Mouse (Mus musculus) limb, embryonic 10.5 days (tissue): Measurements from ENCODE around the gene Ddx11. TPM values are rescaled to one million over a fixed set of nuclear protein-coding genes. Genes with fewer than 3 reads are reported as not detected.

ENCODE experiments used
- DNase-seq: peaks from one replicate; pipeline ENCODE4 v3.0.0-alpha.2; 2017; ENCODE audit warnings: low spot score
- H3K27ac ChIP-seq: fragments of 300-500 bp; sonication (generic); 2 replicates; pipeline ENCODE4 v1.5.1; 2016; ENCODE audit warnings: mild to moderate bottlenecking
- H3K27me3 ChIP-seq: fragments of 300-500 bp; sonication (generic); 2 replicates; pipeline ENCODE4 v1.6.1; 2016; ENCODE audit warnings: low read depth, mild to moderate bottlenecking; ENCODE audit not compliant: poor library complexity, severe bottlenecking
- H3K36me3 ChIP-seq: fragments of 300-500 bp; sonication (generic); 2 replicates; pipeline ENCODE4 v1.6.1; 2016; ENCODE audit warnings: mild to moderate bottlenecking, moderate library complexity
- H3K4me1 ChIP-seq: fragments of 300-500 bp; sonication (generic); 2 replicates; pipeline ENCODE4 v1.6.1; 2016
- H3K4me3 ChIP-seq: fragments of 300-500 bp; sonication (generic); 2 replicates; pipeline ENCODE4 v1.5.1; 2016; ENCODE audit warnings: mild to moderate bottlenecking, moderate library complexity
- H3K9me3 ChIP-seq: fragments of 300-500 bp; sonication (generic); replicated peaks from 2 replicates; pipeline ENCODE4 v1.6.1; 2016; ENCODE audit warnings: mild to moderate bottlenecking
- WGBS: fragments of 180-500 bp; shearing (Covaris S2); methylation state at CpG from one replicate; pipeline ENCODE4 v1.1.7; 2016; 5-methylcytosine and 5-hydroxymethylcytosine counted together
- polyA plus RNA-seq: library from polyadenylated mRNA; unstranded; fragments of >200 nt; fragmentation: Nextera tagmentation; extraction: Ambion mirVana; gene quantifications from 2 replicates; pipeline ENCODE4 v1.2.1, GENCODE M21; 2016

Gene Ddx11
- polyA plus RNA-seq, 1 experiment from 2014 or later, result 41.6 TPM

DNA sequence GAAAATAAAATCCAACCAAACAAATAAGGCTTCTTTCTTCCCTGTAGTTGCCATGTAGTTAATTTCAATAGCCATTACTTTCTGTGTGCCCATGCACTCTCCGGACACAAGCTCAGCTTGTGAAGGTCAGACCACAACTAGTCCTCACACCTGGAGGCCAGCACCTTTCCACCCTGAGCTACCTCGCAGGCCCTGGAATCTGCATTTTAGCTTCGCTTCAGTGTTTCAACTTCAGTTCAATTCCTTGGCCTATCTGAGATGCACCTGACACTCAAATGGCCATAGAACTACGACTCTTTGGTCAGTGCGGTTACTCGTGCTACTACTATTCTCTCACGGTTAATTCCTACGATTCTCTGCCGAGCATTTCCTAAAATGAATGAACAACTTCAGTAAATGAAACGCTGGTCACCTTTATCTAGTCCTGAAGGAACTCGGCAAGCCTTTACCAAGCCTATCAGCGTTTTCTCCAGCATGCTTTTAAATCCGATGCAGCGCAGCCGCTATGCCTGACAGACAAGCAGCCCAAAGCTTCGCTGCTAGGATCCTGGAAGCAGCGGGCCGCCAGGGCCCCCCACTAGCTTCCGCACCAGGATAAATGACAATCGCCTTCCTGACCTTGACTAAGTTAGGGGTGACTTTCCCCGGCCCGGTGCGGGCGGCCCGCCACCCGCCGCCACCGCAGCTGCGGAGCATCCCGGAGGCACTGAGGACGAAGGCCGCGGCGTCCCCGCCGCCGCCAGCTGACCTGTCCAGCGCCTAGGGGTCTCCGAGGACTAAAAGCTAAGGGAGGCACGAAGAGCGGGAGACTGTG, 22.5 kb upstream of the Ddx11 start:
- H3K9me3 ChIP-seq, result no peaks in the 10 kb centered on the region

DNA sequence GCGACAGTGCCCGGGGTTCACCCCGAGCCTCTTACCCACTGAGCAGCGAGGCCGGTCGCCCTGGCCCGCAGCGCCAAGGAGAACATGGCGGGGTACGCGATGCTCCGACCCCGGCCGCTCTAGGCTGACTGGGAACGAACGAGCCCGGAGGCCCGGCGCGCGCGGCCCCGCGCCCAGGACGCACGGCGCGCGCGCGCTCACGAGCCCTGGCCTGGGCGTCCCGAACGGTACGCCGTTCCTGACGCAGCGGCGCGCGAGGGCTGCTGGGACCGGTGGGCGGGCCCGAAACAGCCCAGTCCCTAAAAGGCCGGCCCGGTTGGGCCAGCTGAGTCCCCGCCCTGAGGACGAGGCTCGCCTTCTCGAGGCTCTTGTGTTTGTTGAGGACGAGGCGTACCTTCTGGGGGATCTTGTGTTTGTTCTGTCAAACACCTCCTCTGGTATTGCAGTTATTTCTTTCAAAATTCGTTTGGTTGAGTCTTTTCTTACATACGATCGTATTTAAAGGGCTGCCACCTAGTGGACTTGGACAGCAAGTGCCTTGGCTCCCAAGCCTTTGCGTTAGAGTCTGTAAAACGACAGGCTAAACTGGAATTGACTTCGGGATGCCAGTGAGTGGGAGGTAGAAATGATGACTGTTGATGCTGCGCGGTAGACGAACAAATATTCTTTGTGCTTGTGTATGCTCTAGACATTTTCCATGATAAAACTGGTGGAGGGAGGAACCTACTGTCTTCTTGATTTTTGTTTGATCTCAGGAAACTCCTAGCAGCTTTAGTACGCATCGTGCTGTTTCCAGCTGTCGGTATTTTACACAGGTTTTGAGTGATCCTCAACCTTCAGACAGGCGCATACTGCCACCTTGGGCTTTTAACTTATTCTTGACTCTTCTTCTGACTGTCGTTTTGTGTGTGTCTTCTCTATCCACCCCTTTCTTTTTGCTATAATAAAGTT, 21.7 kb upstream of the Ddx11 start, which contains the start of gene Ndufv2:
Gene Ndufv2 (minus strand): TSS at position 180 of the 951 bp plus-strand sequence.
- peak; percentile 98 for DNase-seq
- H3K4me1 ChIP-seq, result peaks cover 10% of the 10 kb centered on the region
- no peaks in the 10 kb centered on the region for H3K9me3 ChIP-seq
- peak within 1 kb of the TSS; percentile 96 for H3K4me3 ChIP-seq
- H3K27me3 ChIP-seq, result no peaks in the 10 kb centered on the region
- under 1% methylated on average over 67 of the region's 67 CpGs for WGBS
- H3K27ac ChIP-seq, result peak within 1 kb of the TSS; percentile 94
- peaks cover 9% of the 10 kb centered on the region; the same call in 1 of the 2 replicates for H3K36me3 ChIP-seq

More for the DNA sequence above, 22.5 kb upstream of the Ddx11 start:
- Histone ChIP-seq H3K36me3 (peaks cover 12% of the 10 kb centered on the region), H3K4me3 (peak overlapping the region; percentile 96), H3K4me1 (peaks cover 10% of the 10 kb centered on the region), H3K27me3 (no peaks in the 10 kb centered on the region), H3K27ac (peak overlapping the region; percentile 94)
- no peak for DNase-seq
- 1% methylated on average over 41 of the region's 41 CpGs for WGBS

DNA sequence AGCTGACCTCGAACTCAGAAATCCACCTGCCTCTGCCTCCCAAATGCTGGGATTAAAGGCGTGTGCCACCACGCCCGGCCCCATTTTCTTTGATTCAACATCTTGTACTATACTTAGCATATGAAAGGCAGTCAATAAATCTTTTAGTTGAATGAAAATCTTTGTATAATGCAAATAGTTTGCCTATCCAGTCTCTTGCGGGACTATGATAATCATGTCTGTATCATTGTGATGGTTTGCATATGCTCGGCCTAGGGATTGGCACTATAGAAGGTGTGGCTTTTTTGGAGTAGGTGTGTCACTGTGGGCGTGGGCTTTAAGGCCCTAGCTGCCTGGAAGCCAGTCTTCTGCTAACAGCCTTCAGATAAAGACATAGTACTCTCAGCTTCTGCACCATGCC, 19.2 kb upstream of the Ddx11 start:
- DNase-seq, result no peak
- no peaks in the 10 kb centered on the region for H3K27me3 ChIP-seq
- H3K27ac ChIP-seq, result no peak overlapping the region
- no peak overlapping the region for H3K4me3 ChIP-seq
- peaks cover 10% of the 10 kb centered on the region for H3K4me1 ChIP-seq
- H3K9me3 ChIP-seq, result no peaks in the 10 kb centered on the region
- no peaks in the 10 kb centered on the region for H3K36me3 ChIP-seq
- WGBS, result 91% methylated on average over 7 of the region's 7 CpGs

DNA sequence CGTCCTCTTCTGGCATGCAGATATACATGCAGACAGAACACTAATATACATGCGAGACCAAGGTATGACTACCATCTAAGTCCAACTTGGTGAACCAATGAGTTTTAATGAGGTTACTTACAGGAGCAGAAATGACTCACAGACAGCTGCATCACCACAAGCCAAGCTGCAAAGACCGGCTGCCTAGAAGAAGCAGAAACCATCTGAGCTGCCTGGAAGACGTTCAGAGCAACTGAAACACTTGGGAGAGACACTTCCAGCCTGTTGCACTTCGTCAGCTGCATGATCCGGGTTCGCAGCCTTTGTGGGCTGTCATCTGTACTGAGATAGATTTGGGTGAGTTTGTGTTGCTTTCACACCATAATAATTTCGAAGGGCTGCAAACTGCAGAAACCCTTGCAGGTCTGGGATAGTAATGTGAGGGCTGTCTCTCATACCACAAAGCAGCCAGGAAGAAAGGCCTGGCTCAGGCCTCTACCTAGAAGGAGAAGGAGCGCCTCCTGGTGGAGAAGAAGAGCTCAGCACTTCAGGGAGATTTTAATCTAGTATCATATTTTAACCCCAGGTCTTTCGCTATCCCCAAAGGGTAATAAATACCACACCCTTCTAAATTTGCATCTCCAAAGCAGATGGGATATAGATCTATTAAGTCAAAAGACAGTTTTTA, 16.6 kb upstream of the Ddx11 start:
- peak; percentile 71 for DNase-seq
- Histone ChIP-seq H3K27ac (no peak overlapping the region), H3K27me3 (no peaks in the 10 kb centered on the region), H3K4me3 (no peak overlapping the region), H3K4me1 (peaks cover 12% of the 10 kb centered on the region), H3K9me3 (no peaks in the 10 kb centered on the region), H3K36me3 (no peaks in the 10 kb centered on the region)
- 60% methylated on average over 10 of the region's 10 CpGs for WGBS

DNA sequence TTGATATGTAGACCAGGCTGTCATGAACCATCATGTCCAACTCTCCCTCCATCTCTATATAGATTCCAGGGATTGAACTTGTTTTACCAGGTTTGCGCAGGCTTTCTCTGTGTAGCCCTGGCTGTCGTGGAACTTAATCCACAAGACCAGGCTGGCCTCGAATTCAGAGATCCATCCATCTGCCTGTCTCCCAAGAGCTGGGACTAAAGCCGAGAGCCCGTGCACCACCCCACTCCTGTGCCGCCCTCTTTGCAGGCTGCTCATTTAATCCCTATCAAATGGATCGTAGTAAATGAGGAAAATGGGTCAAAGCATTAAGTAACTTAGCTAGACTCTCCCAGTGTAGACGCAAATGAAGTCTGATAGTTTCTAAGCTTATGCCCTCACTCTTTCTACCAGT, 15.9 kb upstream of the Ddx11 start:
- no peaks in the 10 kb centered on the region for H3K27me3 ChIP-seq
- no peak overlapping the region for H3K4me3 ChIP-seq
- no peak for DNase-seq
- H3K36me3 ChIP-seq, result no peaks in the 10 kb centered on the region
- WGBS, result 71% methylated on average over 8 of the region's 8 CpGs
- no peak overlapping the region for H3K27ac ChIP-seq
- H3K4me1 ChIP-seq, result peaks cover 18% of the 10 kb centered on the region
- H3K9me3 ChIP-seq, result no peaks in the 10 kb centered on the region

DNA sequence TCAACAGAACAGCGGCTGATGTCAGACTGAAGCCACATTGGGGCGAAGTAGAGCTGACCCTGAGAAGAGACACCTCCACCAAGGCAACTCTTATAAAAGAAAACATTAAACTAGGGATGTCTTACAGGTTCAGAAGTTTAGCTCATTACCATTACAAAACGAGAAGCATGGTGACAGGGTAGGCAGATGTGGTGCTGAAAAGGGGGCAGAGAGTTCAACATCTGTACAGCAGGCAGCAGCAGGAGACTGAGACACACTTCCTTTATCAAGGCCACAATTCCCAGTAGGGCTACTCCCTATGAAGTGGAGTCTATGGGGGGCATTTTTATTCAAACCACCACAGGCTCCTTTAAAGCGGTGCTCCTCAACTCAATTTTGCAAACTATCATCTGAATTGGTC, 15.1 kb upstream of the Ddx11 start:
- Histone ChIP-seq H3K27me3 (no peaks in the 10 kb centered on the region), H3K9me3 (no peaks in the 10 kb centered on the region), H3K4me1 (peaks cover 20% of the 10 kb centered on the region), H3K36me3 (no peaks in the 10 kb centered on the region), H3K27ac (no peak overlapping the region), H3K4me3 (no peak overlapping the region)
- WGBS, result 90% methylated on average over 4 of the region's 4 CpGs
- no peak for DNase-seq

DNA sequence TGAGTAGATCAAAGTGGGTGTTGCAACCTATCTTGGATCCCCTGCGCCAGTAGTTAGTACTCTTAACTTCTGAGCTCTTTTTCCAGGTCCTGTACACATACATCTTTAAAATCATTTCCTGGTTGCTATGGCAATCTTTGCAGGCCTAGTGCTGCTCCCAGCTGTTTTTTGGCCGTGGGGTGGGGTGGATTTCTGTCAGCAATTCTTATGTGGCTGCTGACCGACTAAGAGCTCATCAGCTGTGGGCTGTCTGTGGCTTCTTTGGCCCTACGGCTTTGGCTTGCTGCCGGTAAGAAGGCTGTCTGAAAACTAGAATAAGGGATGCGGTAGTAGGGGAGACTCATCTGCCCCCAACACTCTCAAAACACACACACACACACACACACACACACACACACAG, 12.6 kb upstream of the Ddx11 start:
- Histone ChIP-seq H3K4me3 (peak overlapping the region; percentile 88), H3K27ac (peak overlapping the region; percentile 91), H3K36me3 (peaks cover 22% of the 10 kb centered on the region), H3K27me3 (no peaks in the 10 kb centered on the region), H3K9me3 (no peaks in the 10 kb centered on the region), H3K4me1 (peaks cover 20% of the 10 kb centered on the region)
- DNase-seq, result no peak
- 57% methylated on average over 6 of the region's 6 CpGs for WGBS

DNA sequence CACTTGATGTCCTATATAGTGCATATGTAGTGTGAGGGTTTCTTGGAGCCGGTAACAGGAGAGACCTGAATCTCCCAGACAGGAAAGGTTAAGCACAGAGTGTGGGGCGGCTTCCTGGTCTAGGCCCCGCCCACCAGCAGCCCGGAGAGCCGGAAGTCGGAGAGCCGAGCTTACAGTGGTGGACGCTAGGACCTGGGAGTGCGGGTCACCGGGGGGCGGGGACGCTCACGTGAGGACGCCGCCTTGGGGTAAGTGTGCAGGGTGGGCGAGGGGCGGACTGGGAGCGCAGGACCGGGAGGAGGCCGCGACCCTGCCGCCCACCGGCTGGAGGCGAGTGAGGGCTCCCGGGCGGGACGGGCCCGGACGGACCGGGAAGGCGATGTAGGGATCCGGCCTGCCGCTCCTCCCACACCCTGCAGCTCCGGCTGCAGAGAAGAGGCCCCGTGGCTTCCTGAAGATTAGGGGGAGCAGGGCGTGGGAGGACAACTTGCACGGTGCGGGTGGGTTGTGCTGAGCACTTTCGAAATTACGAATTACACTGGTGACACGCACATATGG, 11.8 kb upstream of the Ddx11 start, which contains the start of gene Washc1:
Gene Washc1 (plus strand): TSS at position 144 of the 558 bp plus-strand sequence.
- WGBS, result under 1% methylated on average over 41 of the region's 41 CpGs

DNA sequence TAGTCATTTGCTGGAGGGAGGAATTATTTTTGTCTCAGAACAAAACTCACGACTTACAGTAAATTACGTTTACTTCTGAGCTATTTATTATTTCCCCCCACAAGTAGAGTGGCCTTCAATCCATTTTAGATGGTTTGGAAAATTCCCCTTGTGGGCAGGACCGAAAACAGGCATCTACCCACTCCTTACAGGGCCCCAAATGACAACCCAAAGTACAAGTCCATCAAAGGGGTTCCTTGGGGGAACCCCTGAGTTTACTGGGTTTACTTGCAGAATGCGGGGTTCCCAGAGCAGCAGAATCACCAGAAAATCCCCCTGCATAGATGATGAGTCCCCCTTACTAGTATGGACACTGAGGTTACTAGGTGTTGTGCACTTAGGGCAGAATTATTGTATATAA, 11.2 kb upstream of the Ddx11 start:
- Histone ChIP-seq H3K9me3 (no peaks in the 10 kb centered on the region), H3K27me3 (no peaks in the 10 kb centered on the region), H3K36me3 (peaks cover 36% of the 10 kb centered on the region), H3K4me3 (peak overlapping the region; percentile 88), H3K27ac (peak overlapping the region; percentile 91; the same call in 1 of the 2 replicates), H3K4me1 (peaks cover 20% of the 10 kb centered on the region)
- DNase-seq, result no peak
- 51% methylated on average over 4 of the region's 4 CpGs for WGBS

More for the DNA sequence above, 11.8 kb upstream of the Ddx11 start, which contains the start of gene Washc1:
- Histone ChIP-seq H3K9me3 (no peaks in the 10 kb centered on the region), H3K36me3 (peaks cover 29% of the 10 kb centered on the region), H3K4me1 (peaks cover 20% of the 10 kb centered on the region), H3K27me3 (no peaks in the 10 kb centered on the region), H3K4me3 (peak within 1 kb of the TSS; percentile 88), H3K27ac (peak within 1 kb of the TSS; percentile 91)
- DNase-seq, result peak; percentile 97

DNA sequence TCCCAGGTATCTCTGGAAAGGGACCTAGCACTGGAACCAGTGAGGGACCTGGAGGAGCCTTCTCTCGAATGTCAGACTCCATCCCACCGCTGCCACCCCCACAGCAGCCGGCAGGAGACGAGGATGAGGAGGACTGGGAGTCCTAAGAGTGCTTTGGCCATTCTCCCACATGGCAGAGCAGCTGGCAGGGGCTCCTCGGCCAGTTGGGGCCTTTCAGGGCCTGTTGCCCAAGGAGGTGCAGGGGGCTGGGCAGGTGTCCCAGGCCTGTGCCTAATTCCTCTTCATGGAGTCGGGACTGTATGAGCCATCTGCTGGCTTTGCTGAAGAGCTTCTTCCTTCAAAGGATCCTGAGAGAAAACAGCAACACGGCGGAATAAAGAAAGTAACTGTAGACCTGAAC, 4.3 kb upstream of the Ddx11 start:
- Histone ChIP-seq H3K27ac (no peak overlapping the region), H3K27me3 (no peaks in the 10 kb centered on the region), H3K9me3 (no peaks in the 10 kb centered on the region), H3K4me3 (no peak overlapping the region), H3K4me1 (no peaks in the 10 kb centered on the region), H3K36me3 (peaks cover 62% of the 10 kb centered on the region)
- 91% methylated on average over 8 of the region's 8 CpGs for WGBS
- DNase-seq, result no peak

DNA sequence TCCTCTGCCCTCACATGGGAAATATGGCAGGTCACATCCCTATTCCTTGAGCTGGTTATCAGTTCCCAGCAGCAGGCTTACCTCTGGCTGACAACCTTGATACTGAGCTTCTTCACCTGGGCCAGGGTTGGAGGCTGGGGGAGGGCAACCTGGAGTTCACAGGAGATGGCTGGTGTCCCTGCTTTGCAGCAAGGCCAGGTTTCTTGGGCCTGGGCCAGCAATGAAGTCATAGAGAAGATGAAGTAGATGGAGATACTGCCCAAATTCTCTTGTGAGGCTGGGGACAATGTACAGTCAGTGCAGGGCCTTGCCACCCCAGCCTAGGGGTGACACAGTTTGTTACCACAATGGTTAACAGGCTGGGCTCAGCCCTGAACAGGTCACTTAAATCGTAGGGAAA, 2.6 kb upstream of the Ddx11 start:
- DNase-seq, result no peak
- H3K27me3 ChIP-seq, result no peaks in the 10 kb centered on the region
- no peak overlapping the region for H3K27ac ChIP-seq
- H3K4me3 ChIP-seq, result no peak overlapping the region
- no peaks in the 10 kb centered on the region for H3K9me3 ChIP-seq
- H3K4me1 ChIP-seq, result peaks cover 15% of the 10 kb centered on the region
- 97% methylated on average over 1 of the region's 1 CpGs for WGBS
- H3K36me3 ChIP-seq, result peaks cover 45% of the 10 kb centered on the region
